Mouse (Mus musculus): ENCODE data around the gene Stoml1. TPM values are rescaled to one million over a fixed set of nuclear protein-coding genes. Genes with fewer than 3 reads are reported as not detected.
"Not testable (repeated sequence)": the region's sequence is repeated elsewhere in the genome, so short reads cannot be mapped to it uniquely, and the experiment has no call there.

The Stoml1 gene
- polyA plus RNA-seq, 1 experiment: 13.4 TPM

DNA sequence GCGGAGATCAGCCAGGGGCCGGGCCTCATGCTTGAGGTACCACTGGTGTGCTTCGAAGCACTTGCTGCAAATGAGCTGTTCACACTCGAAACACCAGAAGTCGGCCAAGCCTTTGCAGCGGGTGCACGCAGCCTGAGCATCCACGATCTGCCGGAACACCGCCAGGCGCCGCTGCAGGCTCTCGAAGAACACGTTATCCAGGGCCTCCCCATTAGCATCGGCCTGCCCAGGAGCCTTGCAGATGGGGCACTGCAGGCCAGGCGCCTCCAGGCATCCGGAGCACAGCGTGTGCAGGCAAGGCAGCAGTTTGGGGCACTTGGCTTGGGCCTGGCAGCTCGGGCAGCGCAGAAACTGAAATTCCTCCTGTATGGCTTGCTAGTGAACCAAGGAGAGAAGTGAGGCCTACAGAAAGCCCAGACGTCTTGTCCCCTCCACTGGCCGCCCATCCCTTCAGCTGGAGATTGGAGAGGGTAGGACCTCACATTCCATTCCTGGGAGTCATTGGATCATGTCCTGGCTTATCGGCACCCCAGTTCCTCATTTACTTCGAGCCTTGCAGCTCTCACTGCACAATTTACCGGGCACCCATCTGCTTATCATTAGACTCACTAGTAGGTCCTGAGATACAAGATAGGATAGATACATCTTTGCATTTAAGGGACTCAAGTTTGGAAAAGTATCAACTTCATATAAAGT lies 5.8 kb upstream of the Stoml1 start:
- H3K4me3 ChIP-seq (ENCODE audit: insufficient read depth, poor library complexity, severe bottlenecking): peak overlapping the region; percentile 32
- H3ac ChIP-seq (ENCODE audit: control insufficient read depth, insufficient read length, low read depth): peak overlapping the region; percentile 43
- H3K27me3 ChIP-seq (ENCODE audit: control insufficient read depth, insufficient read depth, insufficient read length): no peaks in the 10 kb centered on the region
- H3K79me2 ChIP-seq (ENCODE audit: control insufficient read depth, insufficient read depth): peaks cover 74% of the 10 kb centered on the region
- peaks cover 40% of the 10 kb centered on the region for H3K36me3 ChIP-seq (ENCODE audit: control insufficient read depth, insufficient read depth)
- H3K79me3 ChIP-seq (ENCODE audit: low read depth): peaks cover 51% of the 10 kb centered on the region
- TF ChIP-seq CEBPB (IDR thresholded peaks at IDR 0.05; ENCODE audit: low read depth): no peak
- peak; percentile 93 for TF ChIP-seq CTCF (IDR thresholded peaks at IDR 0.05; ENCODE audit: control insufficient read depth, insufficient read depth, insufficient read length)
- TF ChIP-seq MYOD1 (IDR thresholded peaks at IDR 0.05; ENCODE audit: control insufficient read depth, insufficient read length, low read depth): no peak
- peak; percentile 30 for TF ChIP-seq MAX (IDR thresholded peaks at IDR 0.05)
- TF ChIP-seq FOSL1 (IDR thresholded peaks at IDR 0.05; ENCODE audit: insufficient read depth, low read length, poor library complexity, severe bottlenecking): no peak
- TF ChIP-seq USF1 (IDR thresholded peaks at IDR 0.05; ENCODE audit: low read depth): no peak

DNA sequence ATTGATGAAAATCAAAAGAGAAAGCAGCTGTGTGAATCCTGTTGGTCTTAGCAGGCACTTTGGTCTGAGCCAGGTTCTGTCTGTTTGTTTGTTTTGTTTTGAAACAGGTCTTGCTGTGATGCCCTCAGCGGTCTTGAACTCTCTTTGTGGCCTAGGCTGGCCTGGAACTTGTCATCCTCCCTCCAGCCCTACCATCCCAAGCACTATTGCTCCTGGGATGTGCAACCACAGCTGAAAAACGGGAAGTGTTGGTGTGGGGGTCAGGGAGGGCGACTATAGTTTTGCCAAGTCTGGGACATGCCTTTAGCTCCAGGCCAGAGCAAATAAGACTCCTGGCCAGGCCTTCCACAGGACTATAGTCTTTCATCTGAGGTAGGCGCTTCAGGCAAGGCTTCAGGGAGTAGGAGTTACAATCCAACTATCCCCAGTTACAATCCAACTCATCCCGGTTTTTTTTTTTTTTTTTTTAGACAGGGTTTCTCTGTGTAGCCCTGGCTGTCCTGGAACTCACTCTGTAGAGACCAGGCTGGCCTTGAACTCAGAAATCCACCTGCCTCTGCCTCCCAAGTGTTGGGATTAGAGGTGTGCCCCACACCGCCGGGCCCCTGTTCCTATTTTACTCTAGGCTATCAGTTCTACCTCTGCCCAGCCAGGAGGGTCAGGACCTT lies 4.1 kb upstream of the Stoml1 start:
- TF ChIP-seq MAX (IDR thresholded peaks at IDR 0.05) (no peak), CEBPB (IDR thresholded peaks at IDR 0.05; ENCODE audit: low read depth) (no peak), FOSL1 (IDR thresholded peaks at IDR 0.05; ENCODE audit: insufficient read depth, low read length, poor library complexity, severe bottlenecking) (no peak), CTCF (IDR thresholded peaks at IDR 0.05; ENCODE audit: control insufficient read depth, insufficient read depth, insufficient read length) (no peak), USF1 (IDR thresholded peaks at IDR 0.05; ENCODE audit: low read depth) (no peak), MYOD1 (IDR thresholded peaks at IDR 0.05; ENCODE audit: control insufficient read depth, insufficient read length, low read depth) (no peak), MYOG (IDR thresholded peaks at IDR 0.05; ENCODE audit: control insufficient read depth, extremely low read depth, insufficient read length) (no peak)
- peaks cover 57% of the 10 kb centered on the region for H3K79me2 ChIP-seq (ENCODE audit: control insufficient read depth, insufficient read depth)
- peak overlapping the region; percentile 63 for H3ac ChIP-seq (ENCODE audit: control insufficient read depth, insufficient read length, low read depth)
- no peaks in the 10 kb centered on the region for H3K27me3 ChIP-seq (ENCODE audit: control insufficient read depth, insufficient read depth, insufficient read length)
- H3K36me3 ChIP-seq (ENCODE audit: control insufficient read depth, insufficient read depth): peaks cover 24% of the 10 kb centered on the region
- H3K79me3 ChIP-seq (ENCODE audit: low read depth): peaks cover 40% of the 10 kb centered on the region
- peak overlapping the region; percentile 47 for H3K4me3 ChIP-seq (ENCODE audit: insufficient read depth, poor library complexity, severe bottlenecking)

DNA sequence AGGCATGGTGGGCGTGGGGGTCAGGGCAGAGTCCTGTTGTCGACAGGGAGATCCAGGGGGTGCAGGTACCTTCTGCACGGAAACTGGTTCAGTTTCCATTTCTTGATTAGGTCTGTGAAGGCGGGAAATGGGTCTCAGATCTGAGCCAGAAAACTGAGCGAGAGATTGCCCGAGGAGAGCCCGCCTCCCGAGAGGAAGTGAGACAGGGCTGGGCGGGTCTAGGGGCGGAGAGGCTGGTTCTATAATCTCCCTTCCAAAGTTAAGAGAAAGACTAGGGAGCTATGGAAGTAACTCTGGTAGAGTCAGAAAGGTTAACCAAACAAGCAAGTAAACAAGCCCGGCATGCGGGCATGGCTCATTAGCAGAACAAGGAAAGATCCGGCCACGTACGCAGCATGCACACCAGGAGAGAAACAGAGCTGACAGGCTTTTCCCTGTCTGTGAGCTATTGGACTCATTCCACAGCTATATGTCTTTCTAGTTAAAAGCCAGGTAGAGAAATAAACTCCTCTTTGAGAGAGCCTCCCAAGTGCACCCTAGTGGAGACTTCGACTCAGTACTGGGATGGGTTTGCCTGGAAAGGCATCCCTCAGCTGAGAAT lies 3.3 kb upstream of the Stoml1 start, which contains the start of gene Pml:
Gene Pml (minus strand): TSS at position 195 of the 601 bp plus-strand sequence.
- H3K79me3 ChIP-seq (ENCODE audit: low read depth): peaks cover 33% of the 10 kb centered on the region
- H3ac ChIP-seq (ENCODE audit: control insufficient read depth, insufficient read length, low read depth): peak within 1 kb of the TSS; percentile 70
- TF ChIP-seq MYOG (IDR thresholded peaks at IDR 0.05; ENCODE audit: control insufficient read depth, extremely low read depth, insufficient read length) (no peak), MYOD1 (IDR thresholded peaks at IDR 0.05; ENCODE audit: control insufficient read depth, insufficient read length, low read depth) (no peak), USF1 (IDR thresholded peaks at IDR 0.05; ENCODE audit: low read depth) (no peak), FOSL1 (IDR thresholded peaks at IDR 0.05; ENCODE audit: insufficient read depth, low read length, poor library complexity, severe bottlenecking) (no peak), CTCF (IDR thresholded peaks at IDR 0.05; ENCODE audit: control insufficient read depth, insufficient read depth, insufficient read length) (no peak)
- H3K4me3 ChIP-seq (ENCODE audit: insufficient read depth, poor library complexity, severe bottlenecking): peak within 1 kb of the TSS; percentile 47
- no peaks in the 10 kb centered on the region for H3K27me3 ChIP-seq (ENCODE audit: control insufficient read depth, insufficient read depth, insufficient read length)
- peaks cover 49% of the 10 kb centered on the region for H3K79me2 ChIP-seq (ENCODE audit: control insufficient read depth, insufficient read depth)
- H3K36me3 ChIP-seq (ENCODE audit: control insufficient read depth, insufficient read depth): peaks cover 17% of the 10 kb centered on the region

DNA sequence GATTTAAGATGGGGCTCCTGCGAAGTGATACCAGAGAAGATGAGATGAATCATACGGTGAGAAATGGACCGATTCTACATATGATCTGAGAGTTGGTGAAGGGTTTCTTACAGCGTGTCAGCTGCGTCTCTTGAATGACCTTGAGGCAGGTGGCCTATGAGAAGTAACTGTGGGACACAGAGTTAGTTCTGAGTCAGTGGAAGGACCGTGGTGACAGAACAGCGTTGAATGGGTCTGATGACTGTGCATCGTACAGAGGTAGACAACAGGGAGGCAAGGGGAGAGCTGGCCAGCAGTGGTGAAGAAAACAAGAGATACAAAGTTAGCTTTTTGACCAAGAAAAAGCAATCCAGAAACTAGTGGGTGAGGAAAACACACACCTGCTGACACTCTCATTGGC lies 2.6 kb upstream of the Stoml1 start:
- no peak overlapping the region for H3ac ChIP-seq (ENCODE audit: control insufficient read depth, insufficient read length, low read depth)
- no peak overlapping the region for H3K4me3 ChIP-seq (ENCODE audit: insufficient read depth, poor library complexity, severe bottlenecking)
- TF ChIP-seq CEBPB (IDR thresholded peaks at IDR 0.05; ENCODE audit: low read depth): no peak
- H3K79me2 ChIP-seq (ENCODE audit: control insufficient read depth, insufficient read depth): peaks cover 43% of the 10 kb centered on the region
- H3K36me3 ChIP-seq (ENCODE audit: control insufficient read depth, insufficient read depth): peaks cover 15% of the 10 kb centered on the region
- peaks cover 26% of the 10 kb centered on the region for H3K79me3 ChIP-seq (ENCODE audit: low read depth)
- no peaks in the 10 kb centered on the region for H3K27me3 ChIP-seq (ENCODE audit: control insufficient read depth, insufficient read depth, insufficient read length)

DNA sequence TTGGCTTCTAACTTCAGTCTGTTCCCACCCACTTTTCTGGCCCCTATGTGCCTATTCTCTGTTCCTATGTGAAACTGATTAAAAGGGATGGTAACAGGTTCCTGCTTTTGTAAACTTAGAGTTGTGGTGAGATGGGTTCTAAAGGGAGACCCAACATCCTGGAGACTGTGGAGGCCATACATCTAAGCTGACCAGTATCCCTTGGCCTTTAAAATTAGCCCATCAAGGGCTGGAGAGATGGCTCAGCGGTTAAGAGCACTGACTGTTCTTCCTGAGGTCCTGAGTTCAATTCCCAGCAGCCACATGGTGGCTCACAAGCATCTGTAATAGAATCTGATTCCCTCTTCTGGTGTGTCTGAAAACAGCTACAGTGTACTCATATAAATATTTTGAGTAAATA lies 2.2 kb upstream of the Stoml1 start:
- H3K4me3 ChIP-seq (ENCODE audit: insufficient read depth, poor library complexity, severe bottlenecking); H3ac ChIP-seq (ENCODE audit: control insufficient read depth, insufficient read length, low read depth); H3K27me3 ChIP-seq (ENCODE audit: control insufficient read depth, insufficient read depth, insufficient read length): not testable (repeated sequence)
- peaks cover 39% of the 10 kb centered on the region for H3K79me2 ChIP-seq (ENCODE audit: control insufficient read depth, insufficient read depth)
- H3K79me3 ChIP-seq (ENCODE audit: low read depth): peaks cover 24% of the 10 kb centered on the region
- H3K36me3 ChIP-seq (ENCODE audit: control insufficient read depth, insufficient read depth): peaks cover 12% of the 10 kb centered on the region

DNA sequence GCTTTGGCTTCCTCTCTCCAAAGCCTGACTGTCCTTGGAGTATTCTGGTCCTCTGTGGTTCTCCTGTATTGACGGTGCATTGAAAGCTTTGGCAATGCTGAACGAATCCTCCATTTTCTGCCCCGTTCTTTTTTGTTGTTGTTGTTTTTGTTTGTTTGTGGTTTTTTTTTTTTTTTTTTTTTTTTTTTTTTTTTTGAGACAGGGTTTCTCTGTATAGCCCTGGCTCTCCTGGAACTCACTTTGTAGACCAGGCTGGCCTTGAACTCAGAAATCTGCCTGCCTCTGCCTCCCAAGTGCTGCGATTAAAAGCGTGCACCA lies 800 bp downstream of the Stoml1 start:
- H3K36me3 ChIP-seq (ENCODE audit: control insufficient read depth, insufficient read depth): not testable (repeated sequence)

More for the DNA sequence above, 800 bp downstream of the Stoml1 start:
- H3K27me3 ChIP-seq (ENCODE audit: control insufficient read depth, insufficient read depth, insufficient read length); H3K79me2 ChIP-seq (ENCODE audit: control insufficient read depth, insufficient read depth); H3K79me3 ChIP-seq (ENCODE audit: low read depth): not testable (repeated sequence)
- Histone ChIP-seq H3ac (ENCODE audit: control insufficient read depth, insufficient read length, low read depth) (peak overlapping the region; percentile 62), H3K4me3 (ENCODE audit: insufficient read depth, poor library complexity, severe bottlenecking) (peak overlapping the region; percentile 41)

Measured in C2C12 (cell line).